In genomic region chr9:9049202-9049601, GRCm38 (mm10) we compare ENCODE assay signal across 8 mouse cellular contexts.
DNase-seq lines count a peak whose midpoint lies in the region.

No protein-coding gene starts in this region.

- DNase-seq in cerebellum, postnatal 10 days: peak; percentile 38 to 77
- no peak for DNase-seq in cerebellum, adult 18-20 months
- DNase-seq in kidney, postnatal 36 days: peak; percentile 12 to 37
- no peak for DNase-seq in kidney, adult 18-20 months
- peak; percentile 6 for DNase-seq in A20 (ENCODE audit: low read depth, low spot score)
- peak; percentile 35 for DNase-seq in embryo, embryonic 9.5 days (ENCODE audit: extremely low spot score)
- no peak for DNase-seq in spleen, postnatal 4 days (ENCODE audit: low spot score in 2 of 2)
- no peak for DNase-seq in layer of hippocampus, adult 8-10 months (ENCODE audit: low spot score in 2 of 2)

Comparison
In these comparisons a context has a peak if more than half of its experiments do, and no peak if none do; other contexts are left out.
1. DNase-seq: peak in cerebellum, postnatal 10 days (2 of 2), kidney, postnatal 36 days (2 of 2), A20 (single experiment) and embryo, embryonic 9.5 days (single experiment); none in cerebellum, adult 18-20 months (0 of 2), kidney, adult 18-20 months (single experiment), spleen, postnatal 4 days (0 of 2) and layer of hippocampus, adult 8-10 months (0 of 2).